Mouse (Mus musculus) embryonic facial prominence, embryonic 15.5 days (tissue): Measurements from ENCODE around the gene Polm. TPM values are rescaled to one million over a fixed set of nuclear protein-coding genes. Genes with fewer than 3 reads are reported as not detected.
"Not testable (repeated sequence)": the region's sequence is repeated elsewhere in the genome, so short reads cannot be mapped to it uniquely, and the experiment has no call there.

Source experiments
- ATAC-seq: fragments of 200-750 bp; cut with Nextera tagmentation; 2 replicates; pipeline ENCODE4 v1.8.0; 2017; ENCODE audit warnings: low read depth, moderate TSS enrichment; ENCODE audit not compliant: insufficient number of reproducible peaks, low FRiP score, low TSS enrichment
- H3K27ac ChIP-seq: fragments of 300-500 bp; sonication (generic); replicated peaks from 2 replicates; pipeline ENCODE4 v1.5.1; 2015; ENCODE audit warnings: mild to moderate bottlenecking, inconsistent platforms
- H3K27me3 ChIP-seq: fragments of 300-500 bp; sonication (generic); 2 replicates; pipeline ENCODE4 v1.6.1; 2015; ENCODE audit warnings: inconsistent platforms
- H3K36me3 ChIP-seq: fragments of 300-500 bp; sonication (generic); 2 replicates; pipeline ENCODE4 v1.6.1; 2015; ENCODE audit warnings: mild to moderate bottlenecking, inconsistent platforms
- H3K4me1 ChIP-seq: fragments of 300-500 bp; sonication (generic); 2 replicates; pipeline ENCODE4 v1.6.1; 2015; ENCODE audit warnings: inconsistent platforms
- H3K4me2 ChIP-seq: fragments of 300-500 bp; sonication (generic); replicated peaks from 2 replicates; pipeline ENCODE4 v1.6.1; 2015; ENCODE audit warnings: mild to moderate bottlenecking, inconsistent platforms
- H3K4me3 ChIP-seq: fragments of 300-500 bp; sonication (generic); replicated peaks from 2 replicates; pipeline ENCODE4 v1.5.1; 2015; ENCODE audit warnings: mild to moderate bottlenecking, inconsistent platforms
- H3K9ac ChIP-seq: fragments of 300-500 bp; sonication (generic); 2 replicates; pipeline ENCODE4 v1.6.1; 2015; ENCODE audit warnings: inconsistent platforms
- H3K9me3 ChIP-seq: fragments of 300-500 bp; sonication (generic); replicated peaks from 2 replicates; pipeline ENCODE4 v1.6.1; 2016; ENCODE audit warnings: inconsistent platforms
- WGBS: fragments of 180-500 bp; shearing (Covaris S2); methylation state at CpG from one replicate; pipeline ENCODE4 v1.1.7; 2015; 5-methylcytosine and 5-hydroxymethylcytosine counted together
- polyA plus RNA-seq: library from polyadenylated mRNA; unstranded; fragments of >200 nt; fragmentation: Nextera tagmentation; extraction: Ambion mirVana; gene quantifications from 2 replicates; pipeline ENCODE4 v1.2.1, GENCODE M21; 2015

Polm gene
- polyA plus RNA-seq, 1 experiment from 2014 or later: 12.0 TPM

DNA sequence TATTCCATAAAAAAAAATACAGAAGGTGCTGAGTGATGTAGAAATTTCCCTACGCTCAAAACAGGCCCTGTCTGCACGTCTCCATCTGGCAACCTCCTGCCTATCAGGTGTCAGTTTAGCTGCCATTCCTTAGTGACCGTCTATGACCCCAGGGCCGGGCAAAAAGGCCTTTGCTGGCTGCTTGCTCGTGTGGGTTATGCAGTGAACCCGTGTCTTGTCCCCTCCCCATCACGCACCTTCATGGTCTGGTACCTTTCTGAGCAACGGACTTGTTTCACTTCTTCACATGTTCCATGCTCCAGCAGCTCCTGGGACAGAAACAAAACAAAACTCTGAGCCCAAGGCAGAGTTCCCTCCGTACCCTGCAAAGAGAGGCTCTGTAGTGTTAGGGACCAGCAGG is 3.3 kb downstream of the Polm start:
- 71% methylated on average over 9 of the region's 9 CpGs for WGBS
- Histone ChIP-seq H3K4me3 (no peak overlapping the region), H3K9ac (no peak overlapping the region), H3K4me2 (no peak overlapping the region), H3K27ac (no peak overlapping the region), H3K9me3 (no peaks in the 10 kb centered on the region), H3K36me3 (peaks cover 53% of the 10 kb centered on the region), H3K27me3 (no peaks in the 10 kb centered on the region), H3K4me1 (peaks cover 22% of the 10 kb centered on the region)
- no peak for ATAC-seq

DNA sequence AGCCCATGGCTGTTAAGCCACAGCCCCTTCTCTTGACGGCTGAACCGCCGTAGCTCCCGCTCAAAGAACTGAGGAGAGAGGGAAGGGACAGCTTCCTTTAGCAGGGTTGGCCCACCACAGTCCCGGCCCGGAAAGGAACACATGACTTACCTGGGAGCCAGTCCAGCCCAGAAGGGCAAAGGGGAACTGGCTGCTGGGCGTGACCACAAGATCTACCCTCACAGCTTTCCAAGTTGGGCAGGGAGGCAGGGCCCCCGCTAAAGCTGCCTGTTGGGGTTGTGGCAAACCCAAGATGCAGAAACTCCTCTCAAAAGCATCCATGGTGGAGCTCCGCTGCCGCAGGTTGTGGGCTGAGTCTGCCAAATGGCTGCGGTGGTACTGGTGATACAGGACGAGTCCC is 8.5 kb downstream of the Polm start:
- Histone ChIP-seq H3K9me3 (no peaks in the 10 kb centered on the region), H3K4me3 (no peak overlapping the region), H3K4me2 (no peak overlapping the region), H3K36me3 (peaks cover 58% of the 10 kb centered on the region), H3K4me1 (no peaks in the 10 kb centered on the region), H3K9ac (no peak overlapping the region), H3K27ac (no peak overlapping the region), H3K27me3 (no peaks in the 10 kb centered on the region)
- WGBS: 91% methylated on average over 12 of the region's 12 CpGs
- ATAC-seq: no peak

DNA sequence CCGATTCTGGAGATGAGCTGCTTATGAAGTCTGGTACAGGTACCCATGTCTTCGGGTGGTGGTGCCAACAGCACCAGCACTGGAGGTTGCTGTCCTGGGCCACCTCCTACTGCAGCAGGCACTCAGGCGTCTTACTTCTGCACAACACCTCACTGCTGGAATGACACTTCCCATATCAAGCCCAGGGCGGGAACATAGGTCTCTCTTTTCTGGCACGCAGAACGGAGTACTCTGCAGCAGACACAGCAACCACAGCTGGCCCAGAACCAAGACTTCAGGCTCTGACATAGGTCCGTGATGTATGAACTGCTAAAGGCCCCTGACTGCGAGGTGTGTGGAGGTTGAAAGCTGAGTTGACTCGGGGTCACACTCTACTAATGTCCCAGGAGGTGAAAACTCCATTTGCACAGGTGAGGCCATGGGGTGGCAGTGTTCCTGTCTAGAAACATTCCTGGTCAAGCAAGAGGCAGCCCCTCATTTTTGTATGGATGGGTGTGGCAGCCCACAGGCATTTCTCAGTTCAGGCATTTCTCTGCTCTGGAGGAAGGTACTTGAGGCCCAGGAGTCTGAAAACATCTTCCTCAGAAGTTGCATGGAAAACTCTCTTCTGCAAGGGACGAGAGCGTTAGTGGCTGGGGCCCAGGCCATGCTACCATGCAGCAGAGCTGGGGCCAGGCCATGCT is 9.2 kb downstream of the Polm start:
- Histone ChIP-seq H3K4me2 (no peak overlapping the region), H3K27me3 (no peaks in the 10 kb centered on the region), H3K27ac (no peak overlapping the region), H3K36me3 (peaks cover 52% of the 10 kb centered on the region), H3K4me1 (no peaks in the 10 kb centered on the region), H3K9me3 (no peaks in the 10 kb centered on the region), H3K9ac (no peak overlapping the region), H3K4me3 (no peak overlapping the region)
- WGBS: 79% methylated on average over 11 of the region's 11 CpGs
- no peak for ATAC-seq

DNA sequence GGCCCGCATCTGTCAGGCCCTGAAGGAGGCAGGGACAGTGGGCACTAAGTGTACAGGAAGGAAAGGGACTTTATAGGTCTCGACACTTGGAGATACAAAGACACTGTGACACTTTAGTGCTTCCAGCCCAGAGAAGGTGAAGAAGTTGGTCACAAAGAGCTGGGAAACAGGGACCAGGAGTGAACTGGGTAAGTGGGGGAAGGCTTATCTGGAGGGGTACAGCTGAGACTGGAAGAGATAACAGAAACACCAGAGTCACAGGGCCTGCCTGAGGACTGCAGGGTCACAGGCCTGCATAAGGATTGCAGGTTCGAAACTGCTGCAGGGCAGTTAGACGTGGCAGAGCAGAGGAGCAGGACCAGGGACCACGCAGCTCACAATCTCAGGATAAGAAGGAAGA is 9.9 kb downstream of the Polm start:
- 86% methylated on average over 5 of the region's 5 CpGs for WGBS
- H3K36me3 ChIP-seq: peaks cover 49% of the 10 kb centered on the region
- no peak overlapping the region for H3K27ac ChIP-seq
- H3K9me3 ChIP-seq: no peaks in the 10 kb centered on the region
- no peaks in the 10 kb centered on the region for H3K27me3 ChIP-seq
- H3K4me2 ChIP-seq: no peak overlapping the region
- no peak overlapping the region for H3K9ac ChIP-seq
- no peak for ATAC-seq
- no peak overlapping the region for H3K4me3 ChIP-seq
- no peaks in the 10 kb centered on the region for H3K4me1 ChIP-seq

DNA sequence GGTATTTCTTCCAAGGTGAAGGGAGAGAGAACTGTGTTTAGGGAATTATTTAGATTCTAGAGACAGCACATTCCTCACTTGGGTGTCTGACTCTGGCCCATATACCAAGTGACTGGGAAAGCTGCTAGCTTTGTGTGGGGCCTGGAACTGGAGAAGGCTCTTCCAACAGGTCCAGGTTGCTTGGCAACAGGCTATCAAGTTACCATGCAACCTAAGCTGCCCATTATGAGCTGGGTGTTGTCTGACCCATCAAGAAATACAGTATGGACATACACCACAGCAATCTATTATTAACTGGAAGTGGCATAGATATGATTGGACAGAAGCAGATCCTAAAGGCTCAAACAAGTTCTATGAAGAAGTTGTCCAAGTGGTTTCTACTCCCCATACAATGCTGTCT is 12.4 kb downstream of the Polm start:
- no peaks in the 10 kb centered on the region for H3K27me3 ChIP-seq
- no peak overlapping the region for H3K4me2 ChIP-seq
- H3K36me3 ChIP-seq: peaks cover 24% of the 10 kb centered on the region
- no peak overlapping the region for H3K4me3 ChIP-seq
- no peak for ATAC-seq
- no peaks in the 10 kb centered on the region for H3K9me3 ChIP-seq
- no peak overlapping the region for H3K27ac ChIP-seq
- H3K4me1 ChIP-seq: no peaks in the 10 kb centered on the region
- H3K9ac ChIP-seq: no peak overlapping the region

DNA sequence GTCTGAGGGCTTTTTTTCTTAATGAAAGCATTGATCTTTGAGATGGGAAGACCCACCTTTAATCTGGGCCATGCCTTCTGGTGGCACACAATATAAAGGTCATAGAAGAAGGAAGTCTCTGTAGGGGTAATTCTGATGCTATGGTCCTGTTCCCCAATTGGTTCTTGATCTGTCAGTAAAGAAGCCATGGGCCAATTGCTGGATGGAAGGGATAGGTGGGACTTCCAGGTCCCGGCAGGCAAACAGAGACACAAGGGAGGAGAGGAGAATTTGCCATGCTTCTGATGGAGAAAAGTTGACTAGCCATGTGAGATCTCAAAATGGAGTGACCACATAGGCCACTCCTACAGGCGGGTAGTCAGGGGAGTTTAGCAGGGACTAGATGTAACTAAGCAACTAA is 18.6 kb downstream of the Polm start:
- H3K4me2 ChIP-seq: no peak overlapping the region
- no peaks in the 10 kb centered on the region for H3K4me1 ChIP-seq
- H3K9me3 ChIP-seq: no peaks in the 10 kb centered on the region
- H3K36me3 ChIP-seq: no peaks in the 10 kb centered on the region
- H3K9ac ChIP-seq: no peak overlapping the region
- WGBS: 66% methylated on average over 2 of the region's 2 CpGs
- no peak overlapping the region for H3K4me3 ChIP-seq
- H3K27ac ChIP-seq: no peak overlapping the region
- ATAC-seq: no peak
- H3K27me3 ChIP-seq: no peaks in the 10 kb centered on the region

DNA sequence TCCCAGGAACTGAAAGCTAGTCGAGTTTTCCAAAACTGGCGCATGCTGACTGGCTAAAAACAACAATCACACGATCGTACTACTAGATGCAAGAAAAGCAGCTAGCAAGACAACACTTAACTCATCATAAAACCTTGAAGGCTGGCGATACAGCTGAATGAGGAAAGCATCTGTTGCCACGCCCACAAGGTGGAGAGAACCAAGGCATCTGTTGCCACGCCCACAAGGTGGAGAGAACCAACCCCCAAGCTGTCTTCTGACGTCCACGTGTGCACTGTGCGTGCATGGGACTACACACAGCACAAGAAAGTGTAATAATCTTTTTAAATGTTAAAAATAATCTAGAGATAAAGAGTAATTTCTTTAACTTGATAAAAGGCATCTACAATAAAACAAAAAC is 24.4 kb downstream of the Polm start:
- H3K4me2 ChIP-seq: no peak overlapping the region
- ATAC-seq: no peak
- H3K9me3 ChIP-seq: no peaks in the 10 kb centered on the region
- no peaks in the 10 kb centered on the region for H3K27me3 ChIP-seq
- WGBS: 75% methylated on average over 10 of the region's 10 CpGs
- no peak overlapping the region for H3K9ac ChIP-seq
- no peak overlapping the region for H3K4me3 ChIP-seq
- no peaks in the 10 kb centered on the region for H3K4me1 ChIP-seq
- H3K36me3 ChIP-seq: no peaks in the 10 kb centered on the region
- H3K27ac ChIP-seq: no peak overlapping the region

DNA sequence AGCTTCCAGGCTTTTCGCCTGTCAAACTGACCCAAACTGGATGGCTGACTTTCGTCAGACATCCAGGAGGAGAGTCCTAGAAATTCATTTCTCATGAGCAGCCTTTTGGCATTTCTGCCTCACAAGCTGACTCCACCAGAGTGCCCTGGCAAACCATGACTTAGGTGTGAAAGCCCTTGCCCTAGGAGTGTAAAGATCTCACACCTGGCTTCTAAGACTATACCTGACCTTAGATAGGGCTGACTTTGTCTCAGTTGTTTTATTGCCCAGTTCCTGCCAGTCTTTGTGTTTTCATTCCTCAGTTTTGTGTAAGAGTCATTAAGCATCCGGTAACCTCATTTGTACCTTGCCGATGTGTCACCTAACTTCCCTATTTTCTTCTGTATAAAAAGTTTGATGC is 28.3 kb downstream of the Polm start:
- H3K4me3 ChIP-seq, H3K4me1 ChIP-seq, H3K4me2 ChIP-seq, H3K36me3 ChIP-seq, H3K27ac ChIP-seq, H3K27me3 ChIP-seq, H3K9me3 ChIP-seq, ATAC-seq, H3K9ac ChIP-seq: not testable (repeated sequence)
- WGBS: 88% methylated on average over 4 of the region's 4 CpGs

DNA sequence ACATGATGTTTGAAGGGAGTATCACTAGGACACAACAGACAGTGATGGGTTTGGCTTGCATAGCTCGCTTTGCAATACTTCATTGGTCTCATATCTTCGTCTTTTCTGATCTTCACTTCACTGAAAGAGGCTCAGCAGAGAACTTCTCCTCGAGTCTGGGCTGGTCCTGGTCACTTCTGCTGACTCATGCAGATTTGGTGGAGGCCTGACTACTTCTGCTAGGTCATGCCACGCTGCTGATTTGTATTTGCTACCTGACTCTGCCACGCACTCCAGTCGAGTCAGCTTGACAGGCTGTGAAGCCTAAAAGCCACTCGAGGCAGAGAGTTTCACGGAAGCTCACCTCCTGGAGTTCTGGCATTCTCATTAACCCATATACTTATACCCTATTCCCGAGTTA is 29.9 kb downstream of the Polm start:
- no peak for ATAC-seq
- Histone ChIP-seq H3K9me3 (no peaks in the 10 kb centered on the region), H3K27me3 (no peaks in the 10 kb centered on the region), H3K36me3 (no peaks in the 10 kb centered on the region), H3K27ac (no peak overlapping the region), H3K9ac (no peak overlapping the region), H3K4me3 (no peak overlapping the region), H3K4me1 (peaks cover 8% of the 10 kb centered on the region), H3K4me2 (no peak overlapping the region)
- 79% methylated on average over 9 of the region's 9 CpGs for WGBS

DNA sequence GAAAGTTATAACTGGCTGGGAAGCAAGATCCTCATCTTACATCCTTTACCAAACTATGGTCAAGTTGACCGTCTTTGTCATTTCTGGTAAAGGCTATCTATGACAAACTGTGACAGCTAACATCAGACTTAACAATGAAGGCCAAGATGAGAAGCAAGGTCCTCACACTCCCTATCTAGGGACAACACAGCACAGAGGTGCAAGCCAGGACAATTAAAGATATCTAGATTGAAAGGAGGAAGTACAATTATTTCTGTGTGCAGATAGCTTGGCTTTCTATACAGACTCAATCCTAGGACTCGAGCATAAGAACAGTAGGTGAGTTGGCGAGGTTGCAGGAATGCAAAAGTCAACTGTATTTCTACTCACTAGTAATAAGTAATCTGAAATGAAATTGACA is 32.1 kb downstream of the Polm start:
- H3K4me2 ChIP-seq: no peak overlapping the region
- H3K4me3 ChIP-seq: no peak overlapping the region
- peaks cover 7% of the 10 kb centered on the region for H3K36me3 ChIP-seq
- peaks cover 15% of the 10 kb centered on the region for H3K4me1 ChIP-seq
- H3K9me3 ChIP-seq: no peaks in the 10 kb centered on the region
- 81% methylated on average over 3 of the region's 3 CpGs for WGBS
- H3K27me3 ChIP-seq: no peaks in the 10 kb centered on the region
- ATAC-seq: no peak
- H3K27ac ChIP-seq: no peak overlapping the region
- H3K9ac ChIP-seq: no peak overlapping the region

DNA sequence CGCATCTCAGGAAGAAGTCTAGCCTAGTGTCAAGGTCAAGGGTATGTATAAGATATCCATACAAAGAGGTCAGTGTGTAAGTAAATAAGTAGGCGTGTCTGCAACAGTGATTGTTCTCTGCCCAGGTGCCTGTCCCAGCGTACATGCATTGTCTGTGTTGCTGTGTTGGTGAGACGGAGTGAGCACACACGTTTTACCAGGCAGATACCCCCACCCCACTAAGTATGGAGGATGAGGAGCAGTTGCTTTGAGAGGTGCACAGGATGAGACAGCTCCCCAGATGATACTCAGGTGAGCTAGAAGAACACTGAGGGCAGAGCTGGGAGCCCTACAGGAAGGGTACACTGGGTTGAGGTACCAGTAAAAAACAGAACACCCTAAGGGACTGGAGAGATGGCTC is 33.6 kb downstream of the Polm start:
- no peaks in the 10 kb centered on the region for H3K27me3 ChIP-seq
- ATAC-seq: no peak
- H3K36me3 ChIP-seq: peaks cover 22% of the 10 kb centered on the region
- H3K27ac ChIP-seq: no peak overlapping the region
- WGBS: 73% methylated on average over 5 of the region's 5 CpGs
- no peaks in the 10 kb centered on the region for H3K9me3 ChIP-seq
- H3K4me2 ChIP-seq: no peak overlapping the region
- H3K4me1 ChIP-seq: peaks cover 15% of the 10 kb centered on the region
- H3K9ac ChIP-seq: no peak overlapping the region
- H3K4me3 ChIP-seq: no peak overlapping the region

DNA sequence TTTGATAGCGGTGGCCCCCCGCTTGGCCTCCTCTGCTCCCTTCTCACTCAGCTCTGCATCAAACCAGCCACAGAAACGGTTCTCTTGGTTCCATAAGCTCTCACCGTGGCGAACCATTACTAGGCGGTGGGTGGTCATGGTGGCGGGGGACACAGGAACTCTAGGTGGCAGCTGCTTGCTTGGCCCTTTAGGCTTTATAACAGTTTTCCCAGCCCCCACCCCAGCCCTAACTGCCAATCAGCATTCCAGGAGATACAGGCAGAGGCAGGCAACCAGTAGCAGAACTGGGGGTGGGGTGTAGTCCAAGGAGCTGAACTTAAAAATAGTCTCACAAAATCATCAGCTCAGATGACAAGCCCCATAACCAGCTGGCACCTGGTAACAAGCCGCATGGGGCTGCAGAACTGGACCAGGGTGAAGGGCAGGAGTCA is 34.2 kb downstream of the Polm start, which contains the start of gene Pgam2:
Pgam2 (minus strand) TSS at position 183 of the 431 bp plus-strand sequence.
- Histone ChIP-seq H3K4me3 (no peak within 1 kb of the TSS; the same call in 1 of the 2 replicates), H3K9me3 (no peaks in the 10 kb centered on the region), H3K27ac (peak within 1 kb of the TSS; percentile 28; the same call in 1 of the 2 replicates), H3K36me3 (peaks cover 28% of the 10 kb centered on the region), H3K4me2 (no peak within 1 kb of the TSS), H3K9ac (no peak within 1 kb of the TSS), H3K27me3 (no peaks in the 10 kb centered on the region), H3K4me1 (peaks cover 15% of the 10 kb centered on the region)
- 39% methylated on average over 8 of the region's 8 CpGs for WGBS
- ATAC-seq: no peak
